Mouse (Mus musculus): ENCODE results near the gene Foxred1.

DNA sequence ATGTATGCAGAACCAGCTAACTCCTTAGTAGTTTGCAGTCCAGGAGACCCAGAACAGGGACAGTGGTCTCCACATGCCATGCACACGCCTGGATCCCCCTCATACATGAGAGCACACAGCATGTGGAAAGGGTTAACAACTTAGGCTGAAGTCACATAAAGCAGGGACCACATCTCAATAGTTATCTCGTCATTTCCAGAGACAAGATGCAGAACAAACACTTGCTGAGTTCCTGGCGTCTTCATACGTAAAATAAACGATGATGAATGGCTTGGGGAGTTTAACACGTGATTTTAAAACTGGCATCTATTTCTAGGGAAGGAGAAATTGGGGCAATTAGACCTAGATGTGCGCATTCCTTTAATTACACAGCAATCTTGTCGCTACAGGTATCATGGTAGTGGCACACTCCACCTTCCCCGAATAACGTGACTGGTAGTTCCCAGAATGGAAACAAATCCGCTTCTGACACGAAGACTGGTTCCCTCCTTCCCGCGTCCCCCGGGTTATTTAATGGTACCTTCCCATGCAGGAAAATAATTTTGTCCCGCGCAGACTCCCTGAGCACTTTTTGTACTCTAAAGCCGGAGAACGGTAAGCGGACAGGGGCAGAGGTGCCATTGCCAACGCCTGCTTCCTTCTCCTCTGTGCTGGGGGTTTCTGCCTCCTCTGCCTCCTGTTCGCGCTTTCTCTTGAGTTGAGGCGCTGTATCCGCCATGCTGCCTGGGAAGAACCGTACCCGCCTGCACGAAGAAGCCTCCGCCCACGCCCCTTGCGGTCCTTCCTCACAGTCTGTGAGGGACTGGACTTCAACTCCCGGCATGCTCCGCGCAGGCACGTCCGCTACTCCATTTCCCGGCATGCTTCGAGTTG, 35.4 kb downstream of the Foxred1 start, which contains the start of gene Dcps:
- TF ChIP-seq POLR2A (IDR thresholded peaks at IDR 0.05; ENCODE audit: low read depth, low read length) (peak; percentile 81), CTCF (IDR thresholded peaks at IDR 0.05; ENCODE audit: extremely low read depth, insufficient read depth, insufficient read length, insufficient replicate concordance) (no peak)

Data from spleen, adult 2 months (tissue).